Mouse (Mus musculus): ENCODE data around the gene Cradd. TPM values are rescaled to one million over a fixed set of nuclear protein-coding genes. Genes with fewer than 3 reads are reported as not detected.
A peak's percentile ranks its signal among the peaks of the same experiment; 100 is the strongest.

The Cradd gene
- polyA plus RNA-seq, 1 experiment from 2014 or later: 10.1 TPM

DNA sequence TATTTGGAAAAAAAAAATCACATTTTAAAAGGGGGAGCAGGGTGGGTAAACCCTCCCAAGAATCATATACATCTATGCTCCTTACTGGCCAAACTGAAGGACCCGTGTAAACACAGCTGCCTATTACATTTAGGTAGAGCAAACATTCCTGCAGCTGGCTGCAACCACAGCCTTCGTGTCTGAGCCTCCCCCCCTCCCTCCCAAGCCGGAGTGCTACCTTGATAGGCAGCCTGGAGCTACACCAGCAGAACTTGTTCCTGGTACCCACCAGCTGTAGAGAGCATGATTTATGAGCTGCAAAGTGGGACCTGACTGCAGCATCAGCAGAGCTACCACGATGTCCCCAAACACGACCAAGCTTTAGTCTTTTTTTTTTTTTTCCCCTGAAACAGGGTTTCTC, 9.9 kb downstream of the Cradd start:
- no peak overlapping the region for H3K4me2 ChIP-seq
- H3K36me3 ChIP-seq (replicated peaks): no peaks in the 10 kb centered on the region
- no peaks in the 10 kb centered on the region for H3K27me3 ChIP-seq (replicated peaks)
- no peak overlapping the region for H3K4me3 ChIP-seq
- no peak overlapping the region for H3K27ac ChIP-seq
- H3K9me3 ChIP-seq: no peaks in the 10 kb centered on the region
- H3K9ac ChIP-seq: no peak overlapping the region
- WGBS: 61% methylated on average over 5 of the region's 5 CpGs
- H3K4me1 ChIP-seq: peaks cover 11% of the 10 kb centered on the region
- no peak for ATAC-seq (replicated peaks)

- Histone ChIP-seq H3K27ac (no peak overlapping the region), H3K9me3 (no peaks in the 10 kb centered on the region), H3K27me3 (replicated peaks) (no peaks in the 10 kb centered on the region), H3K9ac (no peak overlapping the region), H3K36me3 (replicated peaks) (no peaks in the 10 kb centered on the region), H3K4me3 (no peak overlapping the region), H3K4me1 (peaks cover 11% of the 10 kb centered on the region), H3K4me2 (no peak overlapping the region)
- WGBS: 87% methylated on average over 9 of the region's 9 CpGs
- no peak for ATAC-seq (replicated peaks)
Observed at GRCm38 (mm10) chr10:95313524-95313923, 10.4 kb downstream of the Cradd start.

GRCm38 (mm10) chr10:95310688-95311441, 13.1 kb downstream of the Cradd start:
- WGBS: 7% methylated on average over 21 of the region's 21 CpGs
- peaks cover 16% of the 10 kb centered on the region for H3K4me1 ChIP-seq
- H3K4me2 ChIP-seq: peak overlapping the region; percentile 31
- H3K27me3 ChIP-seq (replicated peaks): no peaks in the 10 kb centered on the region
- H3K9me3 ChIP-seq: no peaks in the 10 kb centered on the region
- no peak overlapping the region for H3K9ac ChIP-seq
- no peaks in the 10 kb centered on the region for H3K36me3 ChIP-seq (replicated peaks)
- peak overlapping the region; percentile 73 for H3K27ac ChIP-seq
- ATAC-seq (replicated peaks): peak; percentile 72
- peak overlapping the region; percentile 9; the same call in 1 of the 2 replicates for H3K4me3 ChIP-seq

DNA sequence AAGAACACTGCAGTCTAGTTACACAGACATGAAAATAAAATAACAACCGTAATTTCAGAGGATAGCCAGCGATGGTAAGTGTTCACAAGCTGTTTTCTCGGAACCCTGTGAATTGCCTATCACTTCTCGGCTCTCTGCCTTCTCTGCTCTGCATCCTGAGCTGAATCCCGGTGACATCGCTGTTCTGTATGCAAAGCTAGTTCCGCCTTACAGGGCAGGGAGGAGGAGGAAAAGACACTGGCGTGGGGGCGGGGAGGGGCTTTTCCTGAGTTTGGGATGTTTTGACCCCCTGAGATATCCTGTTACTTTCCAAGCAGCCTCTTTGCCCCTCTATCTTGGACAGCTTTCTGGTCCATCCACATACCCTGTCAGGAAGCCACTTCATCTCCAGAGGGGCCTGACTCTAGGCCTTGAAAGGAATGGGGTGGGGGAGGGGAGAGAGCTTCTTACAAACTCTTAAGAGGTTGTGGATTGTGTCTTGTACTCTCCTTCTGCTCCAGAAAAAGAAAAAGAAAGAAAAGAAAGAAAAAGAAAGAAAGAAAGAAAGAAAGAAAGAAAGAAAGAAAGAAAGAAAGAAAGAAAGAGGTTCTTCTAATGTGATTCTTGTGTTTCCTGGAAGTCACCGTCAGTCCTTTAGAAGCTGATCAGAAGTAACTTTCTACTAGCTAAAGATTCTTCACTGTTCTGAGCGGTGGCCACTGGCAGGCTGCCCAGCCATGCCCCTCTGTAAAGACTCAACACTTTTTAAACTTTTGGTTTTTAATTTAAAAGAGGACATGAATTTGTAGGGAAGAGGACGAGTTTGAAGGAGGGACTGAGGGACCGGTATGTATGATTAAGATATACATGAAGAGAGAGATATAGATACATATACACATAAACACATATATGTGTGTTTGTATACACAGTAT, 14.3 kb downstream of the Cradd start:
- no peaks in the 10 kb centered on the region for H3K9me3 ChIP-seq
- no peaks in the 10 kb centered on the region for H3K27me3 ChIP-seq (replicated peaks)
- H3K4me1 ChIP-seq: peaks cover 16% of the 10 kb centered on the region
- H3K4me3 ChIP-seq: no peak overlapping the region
- no peaks in the 10 kb centered on the region for H3K36me3 ChIP-seq (replicated peaks)
- ATAC-seq (replicated peaks): no peak
- WGBS: 35% methylated on average over 13 of the region's 13 CpGs
- no peak overlapping the region for H3K4me2 ChIP-seq
- no peak overlapping the region for H3K9ac ChIP-seq
- H3K27ac ChIP-seq: no peak overlapping the region

DNA sequence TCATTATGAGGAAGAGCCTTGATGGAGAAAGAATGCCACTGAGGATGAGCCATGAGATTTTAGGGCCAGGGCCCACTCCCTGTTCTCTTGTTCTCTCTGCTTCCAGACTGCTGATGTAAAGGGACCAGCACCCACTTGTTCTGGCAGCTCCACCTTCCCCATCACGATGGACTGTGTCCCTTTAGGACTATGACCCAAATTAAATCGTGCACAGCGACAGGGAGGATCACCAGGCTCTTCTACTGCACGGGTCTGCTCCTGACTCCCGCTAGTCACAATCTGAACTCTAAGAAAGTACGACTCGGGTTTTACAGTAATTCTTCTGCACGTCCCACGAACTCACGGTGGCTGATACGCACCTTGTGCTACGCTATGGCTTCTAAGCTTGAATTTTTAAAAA, 14.9 kb downstream of the Cradd start:
- no peak overlapping the region for H3K4me2 ChIP-seq
- no peak overlapping the region for H3K4me3 ChIP-seq
- no peaks in the 10 kb centered on the region for H3K36me3 ChIP-seq (replicated peaks)
- no peak overlapping the region for H3K9ac ChIP-seq
- no peaks in the 10 kb centered on the region for H3K9me3 ChIP-seq
- H3K4me1 ChIP-seq: peaks cover 16% of the 10 kb centered on the region
- no peaks in the 10 kb centered on the region for H3K27me3 ChIP-seq (replicated peaks)
- WGBS: 82% methylated on average over 12 of the region's 12 CpGs
- H3K27ac ChIP-seq: no peak overlapping the region
- ATAC-seq (replicated peaks): no peak

GRCm38 (mm10) chr10:95307916-95308315, 16.0 kb downstream of the Cradd start:
- H3K9ac ChIP-seq: no peak overlapping the region
- H3K27me3 ChIP-seq (replicated peaks): no peaks in the 10 kb centered on the region
- no peak overlapping the region for H3K4me3 ChIP-seq
- H3K9me3 ChIP-seq: no peaks in the 10 kb centered on the region
- peaks cover 16% of the 10 kb centered on the region for H3K4me1 ChIP-seq
- 94% methylated on average over 5 of the region's 5 CpGs for WGBS
- H3K36me3 ChIP-seq (replicated peaks): no peaks in the 10 kb centered on the region
- ATAC-seq (replicated peaks): no peak
- no peak overlapping the region for H3K4me2 ChIP-seq
- no peak overlapping the region for H3K27ac ChIP-seq

DNA sequence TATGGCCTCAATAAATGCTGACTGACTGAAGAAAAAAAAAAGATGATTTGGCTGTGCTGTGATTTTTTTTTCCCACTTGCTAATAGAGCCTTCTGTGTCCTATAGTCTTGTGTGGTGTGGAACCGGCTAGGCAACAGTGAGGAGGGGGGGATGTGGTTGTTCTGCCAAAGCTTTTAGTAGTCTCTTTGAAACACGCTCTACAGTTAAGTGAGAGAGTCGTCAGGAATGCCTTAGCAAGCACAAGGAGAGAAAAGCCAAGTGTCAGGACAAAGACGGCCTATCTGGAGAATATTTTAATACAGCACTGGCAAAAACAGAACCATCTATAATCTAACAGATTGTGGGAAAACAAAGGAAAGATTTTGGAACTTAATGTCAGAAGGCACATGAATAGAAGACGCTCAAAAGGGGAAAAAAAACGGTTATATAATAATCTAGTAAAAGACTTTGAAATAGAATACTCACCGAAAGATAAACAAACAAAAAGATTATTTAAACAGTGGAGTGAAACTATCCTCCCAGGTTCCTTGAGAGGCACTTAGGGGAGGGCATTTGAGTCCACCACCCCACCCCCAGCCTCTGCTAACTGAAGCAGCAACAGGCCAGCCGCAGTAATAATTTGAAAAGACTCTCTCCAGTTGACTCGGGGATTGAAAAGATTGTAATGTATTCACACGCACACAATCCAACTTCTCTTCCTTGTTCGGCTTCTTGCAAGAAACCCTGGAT, 16.9 kb downstream of the Cradd start:
- H3K27ac ChIP-seq: no peak overlapping the region

GRCm38 (mm10) chr10:95304240-95304639, 19.7 kb downstream of the Cradd start:
- Histone ChIP-seq H3K27me3 (replicated peaks) (no peaks in the 10 kb centered on the region), H3K4me2 (no peak overlapping the region), H3K36me3 (replicated peaks) (no peaks in the 10 kb centered on the region), H3K27ac (no peak overlapping the region), H3K9ac (no peak overlapping the region), H3K4me1 (peaks cover 5% of the 10 kb centered on the region), H3K4me3 (no peak overlapping the region), H3K9me3 (no peaks in the 10 kb centered on the region)
- WGBS: 60% methylated on average over 4 of the region's 4 CpGs
- no peak for ATAC-seq (replicated peaks)

More for the DNA sequence above, 16.9 kb downstream of the Cradd start:
- H3K4me2 ChIP-seq: no peak overlapping the region
- 36% methylated on average over 11 of the region's 11 CpGs for WGBS
- H3K9ac ChIP-seq: no peak overlapping the region
- no peaks in the 10 kb centered on the region for H3K27me3 ChIP-seq (replicated peaks)
- no peak for ATAC-seq (replicated peaks)
- H3K4me3 ChIP-seq: no peak overlapping the region
- H3K36me3 ChIP-seq (replicated peaks): no peaks in the 10 kb centered on the region
- H3K4me1 ChIP-seq: peaks cover 16% of the 10 kb centered on the region
- no peaks in the 10 kb centered on the region for H3K9me3 ChIP-seq

GRCm38 (mm10) chr10:95302211-95303163, 21.4 kb downstream of the Cradd start:
- H3K36me3 ChIP-seq (replicated peaks): no peaks in the 10 kb centered on the region
- no peak overlapping the region for H3K4me2 ChIP-seq
- no peaks in the 10 kb centered on the region for H3K9me3 ChIP-seq
- H3K9ac ChIP-seq: no peak overlapping the region
- no peak overlapping the region for H3K4me3 ChIP-seq
- 48% methylated on average over 12 of the region's 12 CpGs for WGBS
- no peak for ATAC-seq (replicated peaks)
- H3K27ac ChIP-seq: no peak overlapping the region
- H3K4me1 ChIP-seq: peaks cover 11% of the 10 kb centered on the region
- H3K27me3 ChIP-seq (replicated peaks): no peaks in the 10 kb centered on the region

- Histone ChIP-seq H3K9ac (no peak overlapping the region), H3K4me3 (no peak overlapping the region), H3K4me1 (peaks cover 15% of the 10 kb centered on the region; the same call in 1 of the 2 replicates), H3K27me3 (replicated peaks) (no peaks in the 10 kb centered on the region), H3K9me3 (no peaks in the 10 kb centered on the region), H3K27ac (no peak overlapping the region), H3K4me2 (no peak overlapping the region), H3K36me3 (replicated peaks) (no peaks in the 10 kb centered on the region)
- WGBS: 92% methylated on average over 8 of the region's 8 CpGs
- no peak for ATAC-seq (replicated peaks)
Observed at GRCm38 (mm10) chr10:95300178-95300793, 23.6 kb downstream of the Cradd start.

DNA sequence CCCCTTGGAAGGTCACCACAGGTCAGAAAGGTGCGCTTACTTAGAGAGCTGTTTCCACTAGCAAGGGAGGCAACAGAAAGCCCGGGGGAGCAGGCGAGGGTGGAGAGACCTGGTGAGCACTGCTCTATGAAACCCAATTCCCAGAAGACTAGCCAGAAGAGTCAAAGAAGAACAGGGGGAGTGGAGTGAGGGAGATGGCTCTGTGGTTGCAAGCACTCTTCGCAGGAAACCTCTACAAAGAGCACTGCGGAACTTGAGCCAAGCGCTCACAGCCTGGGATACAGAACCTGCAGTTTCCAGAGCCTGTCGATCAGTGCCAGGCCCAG, 24.2 kb downstream of the Cradd start:
- Histone ChIP-seq H3K27me3 (replicated peaks) (no peaks in the 10 kb centered on the region), H3K36me3 (replicated peaks) (no peaks in the 10 kb centered on the region), H3K4me1 (peaks cover 15% of the 10 kb centered on the region; the same call in 1 of the 2 replicates), H3K27ac (no peak overlapping the region), H3K4me2 (no peak overlapping the region), H3K4me3 (no peak overlapping the region), H3K9me3 (no peaks in the 10 kb centered on the region), H3K9ac (no peak overlapping the region)
- no peak for ATAC-seq (replicated peaks)
- 87% methylated on average over 7 of the region's 7 CpGs for WGBS
